Mouse (Mus musculus) thymus, adult 2 months (tissue): ENCODE data around the gene Ncaph. TPM values are rescaled to one million over a fixed set of nuclear protein-coding genes. Genes with fewer than 3 reads are reported as not detected.
"Not testable (repeated sequence)": the region's sequence is repeated elsewhere in the genome, so short reads cannot be mapped to it uniquely, and the experiment has no call there.

ENCODE experiments used
- DNase-seq: peaks from one replicate; pipeline ENCODE4 v3.0.0; 2021
- H3K27ac ChIP-seq: fragments of 200-500 bp; 2 replicates; pipeline ENCODE4 v1.5.1; 2012; ENCODE audit warnings: low read length, control low read depth; ENCODE audit not compliant: control insufficient read depth, insufficient read depth
- H3K27me3 ChIP-seq: fragments of 200-500 bp; 2 replicates; pipeline ENCODE4 v1.6.1; 2012; ENCODE audit warnings: mild to moderate bottlenecking, low read length, moderate library complexity, mixed read lengths; ENCODE audit not compliant: control insufficient read depth, insufficient read depth
- H3K36me3 ChIP-seq: fragments of 200-500 bp; 2 replicates; pipeline ENCODE4 v1.6.1; 2012; ENCODE audit warnings: mild to moderate bottlenecking, low read length, moderate library complexity; ENCODE audit not compliant: control insufficient read depth, insufficient read depth
- H3K4me1 ChIP-seq: fragments of 200-500 bp; replicated peaks from 2 replicates; pipeline ENCODE4 v1.6.1; 2012; ENCODE audit warnings: low read length; ENCODE audit not compliant: control insufficient read depth, insufficient read depth
- H3K4me3 ChIP-seq: fragments of 200-500 bp; 2 replicates; pipeline ENCODE4 v1.5.1; 2012; ENCODE audit warnings: mild to moderate bottlenecking, low read length, control low read depth, moderate library complexity; ENCODE audit not compliant: control insufficient read depth, insufficient read depth
- CTCF ChIP-seq: fragments of 200-500 bp; IDR thresholded peaks from 2 replicates; pipeline ENCODE4 v1.5.1; 2012; ENCODE audit warnings: mild to moderate bottlenecking, control low read depth, low read length, moderate library complexity, borderline replicate concordance; ENCODE audit not compliant: control insufficient read depth, poor library complexity, insufficient read depth; ENCODE audit errors: extremely low read depth
- POLR2A ChIP-seq: fragments of 200-500 bp; IDR thresholded peaks from 2 replicates; pipeline ENCODE4 v1.6.1; 2012; ENCODE audit warnings: mild to moderate bottlenecking, low read length, control low read depth, moderate library complexity; ENCODE audit not compliant: control insufficient read depth, poor library complexity, insufficient read depth; ENCODE audit errors: extremely low read depth
- WGBS: fragments of 180-500 bp; shearing (Covaris S2); methylation state at CpG from one replicate; pipeline ENCODE4 v1.1.7; 2018; 5-methylcytosine and 5-hydroxymethylcytosine counted together
- polyA plus RNA-seq: library from polyadenylated mRNA; depleted of rRNA; stranded (reverse); fragments of >200 nt; gene quantifications from 2 replicates; pipeline ENCODE4 v1.2.3, GENCODE M21; 2012; rRNA removed

Gene Ncaph
- polyA plus RNA-seq: 19.1 and 24.1 TPM in 2 replicates

DNA sequence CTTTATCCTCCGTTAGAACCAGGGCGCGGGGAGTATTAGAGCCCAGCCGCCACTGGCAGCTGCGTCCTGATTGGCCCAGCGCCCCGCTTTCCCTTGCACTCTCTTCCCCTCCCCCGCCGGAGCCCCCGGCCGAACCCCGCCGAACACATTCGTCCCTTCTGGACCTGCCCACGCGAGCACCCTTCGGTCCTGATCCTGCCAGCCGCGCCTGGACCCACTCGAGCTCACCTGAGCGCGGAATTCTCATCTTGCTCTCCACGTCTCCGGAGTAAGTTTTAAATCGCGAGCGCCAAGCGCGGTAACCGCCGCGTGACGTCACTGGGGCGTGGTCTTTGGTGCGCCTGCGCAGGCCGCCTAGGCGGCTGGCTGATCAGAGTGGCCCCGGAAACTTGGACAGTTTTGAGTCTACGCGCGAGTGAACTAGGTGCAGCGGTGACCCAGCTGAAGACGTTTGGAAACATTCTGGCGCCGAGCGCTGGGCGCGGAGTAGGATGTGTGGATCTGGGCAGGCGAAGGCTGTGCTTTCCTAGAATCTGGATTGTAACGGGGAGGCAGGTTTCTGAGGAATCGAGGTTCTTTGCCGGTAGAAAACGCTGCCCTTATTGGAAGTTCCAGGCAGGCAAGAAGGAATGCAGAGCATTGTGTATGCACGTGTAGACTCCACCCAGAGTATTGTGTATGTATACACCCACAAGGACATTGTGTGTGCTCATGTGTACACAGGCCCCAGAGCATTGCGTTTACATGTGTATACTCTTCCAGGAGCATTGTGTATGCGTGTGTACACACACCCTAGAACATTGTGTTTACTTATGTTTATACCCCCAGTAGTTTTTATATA lies at the start of gene Ncaph:
Ncaph (minus strand) TSS at position 334 of the 841 bp plus-strand sequence.
- TF ChIP-seq CTCF (peak; percentile 49; the same call in 1 of the 2 replicates), POLR2A (peak; percentile 91)

GRCm38 (mm10) chr2:127182598-127183381 lies 49.0 kb upstream of the Ncaph start:
- peak; percentile 69 for DNase-seq
- Histone ChIP-seq H3K4me3 (peak overlapping the region; percentile 65), H3K27ac (peak overlapping the region; percentile 87), H3K4me1 (0 out of 2 replicates have a peak, but pooled peaks cover 3% of the 10 kb centered on the region), H3K36me3 (no peaks in the 10 kb centered on the region), H3K27me3 (no peaks in the 10 kb centered on the region)
- TF ChIP-seq CTCF: no peak
- no peak for TF ChIP-seq POLR2A
- WGBS: 6% methylated on average over 17 of the region's 17 CpGs

More for the DNA sequence above, at the start of gene Ncaph:
- Histone ChIP-seq H3K27ac (peak within 1 kb of the TSS; percentile 84), H3K4me3 (peak within 1 kb of the TSS; percentile 69), H3K36me3 (no peaks in the 10 kb centered on the region), H3K27me3 (no peaks in the 10 kb centered on the region), H3K4me1 (peaks cover 18% of the 10 kb centered on the region)
- DNase-seq: peak; percentile 95
- WGBS: 2% methylated on average over 57 of the region's 57 CpGs

- not testable (repeated sequence) for H3K36me3 ChIP-seq
- WGBS: 15% methylated on average over 1 of the region's 1 CpGs
- peak; percentile 21 for DNase-seq
These were observed 32.5 kb upstream of the Ncaph start for GRCm38 (mm10) chr2:127166261-127166660.

DNA sequence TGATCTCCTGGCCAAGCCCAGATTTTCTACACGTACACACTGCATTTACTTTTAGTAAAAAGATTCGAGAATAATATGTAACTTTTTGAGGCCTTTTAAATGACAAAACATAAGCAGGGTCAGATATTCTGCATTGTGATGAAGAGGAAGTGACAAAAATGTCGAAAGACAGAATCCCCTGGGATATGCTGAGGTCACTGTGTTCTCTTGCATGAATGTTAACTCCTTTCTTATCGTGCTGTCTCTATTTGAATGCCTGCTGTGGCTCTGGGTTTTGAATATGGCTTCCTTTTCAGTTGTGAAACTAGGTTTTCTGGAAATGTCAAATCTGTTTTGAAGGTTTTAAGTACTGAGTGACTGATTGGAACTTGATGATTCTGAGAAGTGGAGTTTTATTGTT lies 31.9 kb upstream of the Ncaph start:
- 68% methylated on average over 4 of the region's 4 CpGs for WGBS
- Histone ChIP-seq H3K36me3 (no peaks in the 10 kb centered on the region), H3K27me3 (no peaks in the 10 kb centered on the region), H3K4me1 (no peaks in the 10 kb centered on the region), H3K4me3 (no peak overlapping the region), H3K27ac (no peak overlapping the region)
- no peak for DNase-seq
- TF ChIP-seq POLR2A (no peak), CTCF (no peak)

More at GRCm38 (mm10) chr2:127166261-127166660, 32.5 kb upstream of the Ncaph start:
- not testable (repeated sequence) for H3K4me1 ChIP-seq, H3K27ac ChIP-seq, H3K4me3 ChIP-seq, H3K27me3 ChIP-seq

DNA sequence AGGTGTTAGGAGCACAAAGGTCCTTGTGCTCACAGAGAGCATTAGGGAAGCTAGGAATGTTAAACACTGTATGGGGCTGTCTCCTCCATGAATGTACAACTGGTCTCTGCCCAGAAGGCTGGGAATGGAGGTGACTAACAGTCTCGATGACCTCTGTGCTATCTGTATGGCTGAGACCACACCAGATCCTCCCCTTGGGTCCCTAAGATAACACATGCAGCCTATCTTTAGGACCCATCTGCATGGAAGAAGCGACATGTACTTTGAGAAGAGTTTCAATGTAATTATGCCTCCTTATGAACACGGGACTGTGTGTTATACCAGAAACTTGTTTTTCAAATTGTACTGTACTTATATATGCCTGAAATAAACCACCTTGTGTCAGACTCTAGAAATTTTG lies 11.9 kb upstream of the Ncaph start:
- Histone ChIP-seq H3K4me1 (peaks cover 13% of the 10 kb centered on the region), H3K4me3 (no peak overlapping the region), H3K36me3 (no peaks in the 10 kb centered on the region), H3K27ac (no peak overlapping the region), H3K27me3 (no peaks in the 10 kb centered on the region)
- DNase-seq: no peak
- 93% methylated on average over 3 of the region's 3 CpGs for WGBS
- TF ChIP-seq POLR2A (no peak), CTCF (no peak)

DNA sequence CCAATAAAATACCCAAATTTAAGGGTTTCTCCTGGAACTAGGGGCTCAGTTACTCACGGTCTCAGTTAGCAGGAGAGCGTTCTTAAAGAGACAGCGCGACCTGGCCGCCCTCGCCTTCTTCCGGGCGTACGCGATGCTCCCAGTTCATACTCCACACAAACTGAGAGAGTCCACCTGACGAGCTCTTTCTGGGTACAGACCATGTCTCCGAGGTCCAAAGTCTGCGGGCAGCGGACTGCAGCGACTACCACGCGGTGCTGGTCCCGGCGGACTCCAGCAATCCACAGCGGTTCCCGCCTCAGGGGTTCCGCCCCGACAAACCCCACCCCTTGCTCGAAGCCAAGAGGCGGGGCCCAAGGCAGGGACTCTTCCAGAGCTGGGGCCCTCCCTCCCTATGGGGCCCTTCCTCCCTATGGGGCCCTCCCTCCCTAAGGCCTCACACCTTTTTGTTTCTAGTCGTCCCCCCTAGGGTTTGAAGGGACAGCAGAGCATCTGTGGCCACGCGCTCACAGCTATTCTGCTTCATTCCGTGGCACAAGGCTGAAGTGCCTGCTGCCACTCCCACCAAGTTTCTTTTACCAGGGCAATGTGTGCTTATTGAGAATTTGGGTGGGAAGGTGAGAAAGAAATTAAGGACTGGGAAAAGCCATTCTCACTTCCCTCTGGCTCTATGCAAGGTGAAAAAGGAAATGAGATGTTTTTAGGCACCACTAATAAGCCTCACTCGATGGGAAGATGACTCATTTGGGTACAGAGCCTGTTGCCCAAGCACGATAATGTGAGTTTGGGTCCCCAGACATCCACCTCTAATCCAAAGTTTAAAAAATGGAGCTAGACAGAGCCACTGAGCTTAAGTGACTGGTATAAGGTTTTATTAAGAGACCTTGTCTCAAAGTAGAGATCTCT lies 9.7 kb upstream of the Ncaph start, which contains the start of gene Itpripl1:
Itpripl1 (minus strand) TSS at position 285 of the 906 bp plus-strand sequence.
- Histone ChIP-seq H3K36me3 (no peaks in the 10 kb centered on the region; the same call in 1 of the 2 replicates), H3K27ac (peak within 1 kb of the TSS; percentile 22; the same call in 1 of the 2 replicates), H3K4me1 (peaks cover 15% of the 10 kb centered on the region), H3K27me3 (no peaks in the 10 kb centered on the region), H3K4me3 (peak within 1 kb of the TSS; percentile 98)
- peak; percentile 77 for DNase-seq
- WGBS: 5% methylated on average over 31 of the region's 31 CpGs
- TF ChIP-seq CTCF: no peak
- TF ChIP-seq POLR2A: 0 out of 2 replicates have a peak, but pooled peaks have one; percentile 51
